Mouse (Mus musculus) fibroblast of lung, adult 2 months (primary cell): ENCODE measurements around the gene Zfp800.

ENCODE experiments used
- DNase-seq: peaks from one replicate; pipeline ENCODE4 v3.0.0-alpha.2; 2011; ENCODE audit warnings: low read depth

Zfp800 gene

DNA sequence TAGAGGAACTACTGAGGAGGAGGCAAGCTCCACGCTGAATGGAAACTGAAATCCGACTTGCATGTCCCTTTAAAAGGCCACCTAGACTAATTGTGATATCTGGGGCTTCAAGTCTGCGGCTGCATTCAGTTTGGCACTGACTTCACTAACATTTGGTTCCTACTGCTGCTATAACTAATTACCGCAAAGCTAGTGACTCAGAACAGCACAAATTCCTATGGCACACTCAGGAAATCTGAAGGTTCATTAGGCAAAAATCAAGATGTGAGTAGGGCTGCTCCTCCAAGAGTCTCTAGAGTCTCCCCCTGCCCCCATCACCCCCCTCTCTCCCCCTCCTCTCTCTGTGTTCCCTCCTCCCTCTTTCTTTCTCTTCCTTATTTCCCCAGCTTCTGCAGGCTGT is 194.4 kb downstream of the Zfp800 start:
- no peak for DNase-seq

DNA sequence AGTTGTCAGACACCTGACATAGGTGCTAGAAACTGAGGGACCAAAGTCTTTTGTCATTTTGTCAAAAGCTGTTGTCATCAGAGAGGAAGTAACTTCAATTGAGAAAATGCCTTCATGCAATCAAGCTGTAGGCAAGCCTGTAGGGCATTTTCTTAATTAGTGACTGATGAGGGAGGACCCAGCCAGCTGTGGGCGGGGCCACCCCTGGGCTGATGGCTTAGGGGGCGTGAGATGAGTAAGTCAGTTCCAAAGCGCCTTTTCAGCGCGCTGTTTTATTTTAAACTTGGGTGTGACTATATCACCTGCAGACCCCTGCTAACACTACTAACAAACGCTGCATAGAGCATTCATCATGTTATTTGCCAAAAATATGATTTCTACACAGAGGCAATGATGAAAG is 195.0 kb downstream of the Zfp800 start:
- no peak for DNase-seq

GRCm38 (mm10) chr6:28193901-28194300 is 203.9 kb downstream of the Zfp800 start:
- no peak for DNase-seq

GRCm38 (mm10) chr6:28191935-28192334 is 205.9 kb downstream of the Zfp800 start:
- no peak for DNase-seq
